Mouse (Mus musculus): ENCODE measurements around the gene Gm1043.

The Gm1043 gene

GRCm38 (mm10) chr5:37085241-37085640 is at the start of gene Gm1043:
Gene Gm1043 (plus strand): TSS chr5:37085370.
- no peak for DNase-seq (ENCODE audit: low read depth, low spot score)

- no peak for DNase-seq (ENCODE audit: low read depth, low spot score)
Observed at GRCm38 (mm10) chr5:37035896-37036295, 49.3 kb upstream of the Gm1043 start.

DNA sequence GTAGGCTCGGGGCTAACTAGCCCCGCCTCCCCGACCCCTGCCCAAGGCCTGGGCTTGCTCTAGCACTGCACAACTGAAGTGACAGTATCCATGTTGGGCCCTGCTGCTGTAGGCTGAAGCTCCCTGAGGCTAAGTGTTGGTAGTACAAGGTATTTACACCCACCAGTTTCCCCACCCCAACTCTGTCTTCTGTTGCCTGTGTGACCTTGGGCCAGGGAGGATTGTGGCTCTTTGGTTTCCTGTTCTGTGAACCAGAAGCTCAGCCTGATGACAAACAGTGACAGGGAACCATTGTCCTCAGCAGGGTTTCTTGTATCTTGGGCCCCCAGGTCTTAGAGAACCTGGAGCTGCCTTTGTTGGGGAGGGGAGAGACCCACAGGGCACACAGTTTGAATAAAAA is 48.3 kb upstream of the Gm1043 start:
- DNase-seq (ENCODE audit: low read depth, low spot score), result no peak

DNA sequence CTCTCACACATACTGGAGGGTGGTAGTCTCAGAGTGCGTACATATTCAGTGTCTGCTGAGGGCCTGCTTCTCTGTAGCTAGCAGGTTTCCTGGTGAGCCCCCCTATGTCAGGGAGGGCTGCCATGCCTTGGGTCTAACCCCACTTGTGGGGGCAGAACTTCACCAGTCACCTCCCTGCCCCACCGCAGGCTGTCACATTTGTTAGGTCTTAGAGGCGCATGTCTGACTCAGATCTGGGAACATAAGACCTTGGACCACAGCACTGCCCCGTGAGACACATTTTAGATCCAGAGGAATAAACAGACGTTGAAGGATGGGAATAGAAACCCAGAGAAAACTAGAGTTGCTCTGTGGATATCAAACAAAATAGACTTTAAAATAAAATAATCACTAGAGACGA is 45.3 kb upstream of the Gm1043 start:
- no peak for DNase-seq (ENCODE audit: low read depth, low spot score)

GRCm38 (mm10) chr5:37040711-37041110 is 44.5 kb upstream of the Gm1043 start:
- DNase-seq (ENCODE audit: low read depth, low spot score), result peak; percentile 60

GRCm38 (mm10) chr5:37041651-37042050 is 43.5 kb upstream of the Gm1043 start:
- DNase-seq (ENCODE audit: low read depth, low spot score), result peak; percentile 41

- DNase-seq (ENCODE audit: low read depth, low spot score), result no peak
Observed at GRCm38 (mm10) chr5:37042934-37043333, 42.2 kb upstream of the Gm1043 start.

DNA sequence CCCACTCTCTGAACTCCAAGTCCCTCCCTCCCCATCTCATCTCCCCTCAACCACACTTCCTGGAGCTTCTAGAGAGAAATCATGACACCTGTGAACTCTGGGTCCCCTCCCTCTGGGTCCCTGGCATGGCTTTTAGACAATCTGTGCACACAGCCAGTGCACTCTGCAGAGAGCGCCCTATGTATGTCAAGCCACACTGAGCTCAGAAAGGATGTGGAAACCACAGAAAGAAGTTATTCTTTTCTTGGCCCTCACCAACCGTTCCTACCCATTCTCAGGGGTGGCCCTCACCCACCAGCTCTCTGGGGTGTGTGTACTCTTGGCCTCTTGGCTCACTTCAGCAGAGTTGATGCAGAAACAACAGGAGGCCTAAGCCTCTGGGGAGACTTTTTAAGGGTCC is 40.4 kb upstream of the Gm1043 start:
- DNase-seq (ENCODE audit: low read depth, low spot score), result peak; percentile 80

GRCm38 (mm10) chr5:37045582-37045981 is 39.6 kb upstream of the Gm1043 start:
- peak; percentile 75 for DNase-seq (ENCODE audit: low read depth, low spot score)

DNA sequence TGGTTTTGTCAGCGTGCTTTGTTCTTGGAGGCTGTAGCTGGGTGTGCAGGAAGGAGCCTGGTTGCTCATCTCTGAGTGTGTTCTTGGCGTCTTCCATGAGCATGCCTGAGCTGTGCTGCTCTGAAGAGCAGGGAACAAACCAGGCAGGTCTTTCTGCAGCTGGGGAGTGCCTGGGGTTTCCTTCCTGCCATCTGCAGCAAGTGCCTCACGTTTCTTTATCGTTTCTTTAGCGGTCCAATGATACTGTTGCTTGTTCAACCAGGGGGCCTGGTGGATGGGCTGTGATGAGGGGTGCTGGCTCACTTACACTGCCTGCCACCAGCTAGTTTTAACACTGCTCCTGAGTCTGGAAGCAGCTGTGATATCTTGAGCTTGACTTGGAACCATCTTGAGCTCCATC is 38.4 kb upstream of the Gm1043 start:
- DNase-seq (ENCODE audit: low read depth, low spot score), result peak; percentile 44

DNA sequence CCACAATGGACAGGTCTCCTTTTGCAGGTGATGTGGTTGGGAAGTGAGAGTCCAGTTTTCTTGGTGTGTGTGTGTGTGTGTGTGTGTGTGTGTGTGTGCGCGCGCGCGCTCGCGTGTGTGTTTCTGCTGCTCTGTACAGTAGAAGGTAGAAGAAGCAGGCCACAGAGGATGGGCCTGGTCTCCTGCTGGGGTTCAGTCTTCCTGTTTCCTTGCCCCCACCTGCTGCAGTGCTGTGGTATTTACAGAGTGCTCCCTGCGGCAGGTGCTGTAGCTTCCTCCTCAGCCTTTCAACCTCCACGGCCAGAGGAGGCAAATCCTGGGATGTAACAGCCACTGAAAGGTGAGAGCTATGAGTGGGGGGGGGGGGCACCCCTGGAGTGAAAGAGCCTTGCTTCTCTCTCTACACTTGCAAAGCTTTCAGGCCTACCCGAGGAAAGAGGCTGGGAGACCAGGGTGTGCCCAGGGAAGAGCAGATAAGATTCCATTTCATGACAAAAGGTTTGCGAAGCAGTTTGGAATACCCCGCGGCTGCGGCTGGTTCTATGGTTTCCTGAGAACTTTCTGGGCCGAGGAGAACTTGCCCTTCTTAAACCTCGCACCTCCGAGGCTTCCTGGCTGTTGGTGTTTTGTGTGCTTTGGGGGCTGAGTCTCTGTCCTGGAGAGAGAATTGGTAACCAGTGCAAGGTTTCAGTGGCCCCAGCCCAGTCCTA is 37.8 kb upstream of the Gm1043 start:
- DNase-seq (ENCODE audit: low read depth, low spot score), result peak; percentile 70

DNA sequence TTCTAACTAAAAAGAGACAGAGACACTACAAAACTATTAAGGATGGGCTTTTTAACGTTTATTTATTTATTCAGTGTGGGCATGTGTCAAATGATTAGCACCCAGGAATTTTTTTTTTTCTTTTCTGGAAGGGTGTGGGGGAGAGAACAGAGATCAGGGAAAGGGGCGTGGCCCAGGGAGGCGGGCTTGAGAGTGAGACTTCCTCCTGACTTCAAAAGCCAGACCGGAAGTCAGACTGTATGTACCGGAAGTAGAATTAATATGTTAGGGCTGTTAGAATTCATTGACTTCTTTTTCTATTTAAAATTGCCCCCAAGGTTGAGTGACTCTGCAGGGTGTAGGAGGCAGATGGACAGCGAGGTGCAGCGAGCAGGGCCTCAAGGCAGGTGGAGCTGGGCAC is 37.2 kb upstream of the Gm1043 start:
- peak; percentile 85 for DNase-seq (ENCODE audit: low read depth, low spot score)

DNA sequence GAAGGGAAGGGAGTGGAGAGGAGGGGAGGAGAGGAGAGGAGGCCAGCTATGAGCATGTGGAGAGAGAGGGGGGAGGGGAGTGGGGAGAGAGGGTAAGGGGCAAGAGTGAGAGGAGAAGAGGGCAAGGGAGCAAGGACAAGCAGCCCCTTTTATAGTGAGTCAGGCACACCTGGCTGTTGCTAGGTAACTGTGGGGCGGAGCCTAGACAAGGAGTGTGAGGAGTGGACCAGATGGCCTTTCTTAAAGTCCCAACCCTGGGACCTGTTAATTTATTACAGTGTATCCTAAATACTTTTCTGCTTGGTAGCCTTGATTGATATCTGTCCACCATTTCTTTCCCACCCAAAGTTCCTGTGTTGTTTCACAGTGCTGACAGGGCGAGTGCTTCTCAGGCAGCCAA is 36.1 kb upstream of the Gm1043 start:
- DNase-seq (ENCODE audit: low read depth, low spot score), result no peak

- peak; percentile 53 for DNase-seq (ENCODE audit: low read depth, low spot score)
Observed at GRCm38 (mm10) chr5:37050521-37051373, 34.4 kb upstream of the Gm1043 start.

DNA sequence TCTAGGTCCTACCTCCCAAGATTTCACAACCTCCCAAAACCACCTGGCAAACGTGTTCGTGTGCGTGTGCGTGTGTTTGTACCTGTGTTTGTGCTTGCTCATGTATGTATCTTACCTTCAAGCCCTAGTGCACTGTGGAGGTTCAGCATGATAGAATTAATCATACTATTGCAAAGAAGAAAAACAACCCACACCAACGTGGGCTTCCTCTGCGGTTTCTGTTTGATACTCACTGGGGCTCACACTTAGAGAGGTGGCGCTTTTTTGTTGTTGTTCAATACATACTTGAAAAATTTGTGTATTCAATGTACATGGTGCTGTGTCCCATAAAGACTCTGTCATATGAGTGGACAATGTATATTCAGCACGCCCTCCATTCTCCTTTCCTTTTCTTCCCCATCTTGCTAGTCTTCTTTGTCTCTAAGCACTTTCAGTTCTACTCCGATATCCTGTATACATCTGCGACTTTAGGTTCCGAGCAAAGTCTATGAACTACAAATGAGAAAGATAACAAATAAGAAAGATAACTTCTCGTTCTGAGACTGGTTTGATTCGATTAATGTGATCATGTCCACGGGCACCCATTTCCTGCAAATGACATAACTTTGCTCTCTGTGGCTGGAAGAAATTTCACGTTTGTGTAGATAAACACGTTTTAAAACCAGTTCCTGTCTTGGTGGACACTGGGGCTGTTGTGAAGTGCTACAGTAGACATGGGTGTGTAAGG is 33.6 kb upstream of the Gm1043 start:
- DNase-seq (ENCODE audit: low read depth, low spot score), result peak; percentile 72

GRCm38 (mm10) chr5:37052846-37053245 is 32.3 kb upstream of the Gm1043 start:
- no peak for DNase-seq (ENCODE audit: low read depth, low spot score)

GRCm38 (mm10) chr5:37055789-37056188 is 29.4 kb upstream of the Gm1043 start:
- DNase-seq (ENCODE audit: low read depth, low spot score), result no peak

GRCm38 (mm10) chr5:37056471-37056870 is 28.7 kb upstream of the Gm1043 start:
- DNase-seq (ENCODE audit: low read depth, low spot score), result peak; percentile 58

DNA sequence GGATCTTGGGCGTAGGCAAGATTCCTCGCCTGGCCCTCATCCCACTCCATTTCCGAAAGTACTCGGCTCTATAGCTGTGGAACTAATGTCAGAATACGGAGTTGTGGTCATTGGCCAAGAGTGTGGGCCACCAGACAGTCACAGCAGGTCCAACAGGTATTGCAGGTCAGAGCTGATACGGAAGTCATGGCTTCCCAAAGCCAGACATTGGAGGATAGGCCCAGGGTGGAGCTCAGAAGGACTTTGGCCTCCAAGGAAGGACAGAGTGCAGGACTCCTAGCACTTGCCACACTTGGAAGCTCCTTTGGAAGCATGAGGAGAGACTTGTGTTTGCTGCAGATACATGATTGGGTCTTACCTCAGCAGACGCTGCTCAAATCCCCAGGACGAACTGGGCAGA is 23.6 kb upstream of the Gm1043 start:
- DNase-seq (ENCODE audit: low read depth, low spot score), result no peak

DNA sequence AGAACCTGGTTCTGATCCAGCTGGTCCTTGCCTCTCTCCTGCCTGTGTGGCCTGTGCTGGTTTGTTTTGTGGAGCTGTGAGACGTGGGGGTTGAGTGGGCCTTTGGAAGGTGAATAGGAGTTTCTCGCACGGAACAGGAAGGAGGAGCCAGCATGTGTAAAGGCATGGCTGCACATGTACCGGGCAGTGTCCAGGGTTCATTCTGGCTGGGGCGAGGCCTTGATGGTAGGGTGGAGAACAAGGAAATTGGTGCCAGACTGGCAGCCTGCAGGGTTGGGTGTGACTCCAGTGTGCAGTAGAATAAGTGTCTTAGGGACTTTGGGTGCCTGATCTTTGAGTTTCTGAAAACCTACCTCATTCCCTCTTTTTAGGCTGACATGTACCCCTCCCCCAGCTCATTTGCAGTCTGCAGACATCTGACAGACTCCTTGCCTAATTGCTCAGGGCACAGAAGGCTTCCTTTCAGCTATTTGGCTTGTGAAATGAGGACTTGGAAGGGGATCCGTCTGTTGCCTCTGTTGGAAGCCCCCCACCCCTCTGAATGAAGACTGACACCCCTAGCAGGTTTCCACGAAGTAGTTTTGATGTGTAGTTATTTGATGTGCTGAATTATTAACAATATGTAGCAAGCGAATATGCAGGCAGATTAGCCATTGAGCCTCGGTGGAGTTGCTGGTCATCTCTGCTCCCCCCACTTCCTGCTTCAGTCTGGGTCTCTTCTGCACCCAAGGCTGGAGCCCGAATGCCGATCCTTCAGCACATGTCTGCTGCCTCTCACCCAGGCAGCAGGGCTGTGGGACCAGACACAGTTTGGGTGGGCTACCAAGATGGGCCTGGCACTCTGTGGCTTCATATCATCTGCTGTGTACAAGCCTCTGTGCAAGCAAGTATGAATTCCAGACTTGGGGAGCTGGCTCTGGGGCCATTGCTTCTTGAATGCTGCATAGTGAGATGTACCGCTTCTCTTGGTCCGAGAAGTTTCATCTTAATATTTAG is 20.4 kb upstream of the Gm1043 start:
- DNase-seq (ENCODE audit: low read depth, low spot score), result no peak
